Mouse (Mus musculus): ENCODE data around the gene Sh3d19. TPM values are rescaled to one million over a fixed set of nuclear protein-coding genes. Genes with fewer than 3 reads are reported as not detected.
A peak's percentile ranks its signal among the peaks of the same experiment; 100 is the strongest.
"Not testable (repeated sequence)": the region's sequence is repeated elsewhere in the genome, so short reads cannot be mapped to it uniquely, and the experiment has no call there.

Sh3d19 gene
- polyA plus RNA-seq, 1 experiment from 2014 or later, result 4.7 TPM

- Histone ChIP-seq H3K4me2 (no peak overlapping the region), H3K9ac (no peak overlapping the region), H3K4me1 (no peaks in the 10 kb centered on the region), H3K4me3 (no peak overlapping the region), H3K27ac (no peak overlapping the region), H3K36me3 (ENCODE audit: poor library complexity, severe bottlenecking) (no peaks in the 10 kb centered on the region), H3K27me3 (no peaks in the 10 kb centered on the region), H3K9me3 (replicated peaks) (no peaks in the 10 kb centered on the region; the same call in 1 of the 2 replicates)
- WGBS, result 89% methylated on average over 10 of the region's 10 CpGs
- no peak for ATAC-seq
Measured at GRCm38 (mm10) chr3:85952696-85953283, 18.1 kb upstream of the Sh3d19 start.

- Histone ChIP-seq H3K27me3 (no peaks in the 10 kb centered on the region), H3K4me1 (no peaks in the 10 kb centered on the region), H3K4me3 (no peak overlapping the region), H3K9ac (no peak overlapping the region), H3K36me3 (ENCODE audit: poor library complexity, severe bottlenecking) (no peaks in the 10 kb centered on the region), H3K9me3 (replicated peaks) (no peaks in the 10 kb centered on the region), H3K4me2 (no peak overlapping the region), H3K27ac (no peak overlapping the region)
- no peak for ATAC-seq
- 69% methylated on average over 9 of the region's 9 CpGs for WGBS
Measured at GRCm38 (mm10) chr3:85955269-85955668, 15.6 kb upstream of the Sh3d19 start.

GRCm38 (mm10) chr3:85955704-85956103 is 15.2 kb upstream of the Sh3d19 start:
- Histone ChIP-seq H3K36me3 (ENCODE audit: poor library complexity, severe bottlenecking) (no peaks in the 10 kb centered on the region), H3K27me3 (no peaks in the 10 kb centered on the region), H3K27ac (no peak overlapping the region), H3K4me2 (no peak overlapping the region), H3K9me3 (replicated peaks) (no peaks in the 10 kb centered on the region), H3K4me3 (no peak overlapping the region), H3K4me1 (no peaks in the 10 kb centered on the region), H3K9ac (no peak overlapping the region)
- ATAC-seq, result no peak
- 85% methylated on average over 5 of the region's 5 CpGs for WGBS

- no peak for ATAC-seq
- no peaks in the 10 kb centered on the region for H3K4me1 ChIP-seq
- H3K9me3 ChIP-seq (replicated peaks), result peaks cover 5% of the 10 kb centered on the region
- H3K9ac ChIP-seq, result no peak overlapping the region
- H3K27ac ChIP-seq, result no peak overlapping the region
- 86% methylated on average over 1 of the region's 1 CpGs for WGBS
- no peak overlapping the region for H3K4me3 ChIP-seq
- no peaks in the 10 kb centered on the region for H3K36me3 ChIP-seq (ENCODE audit: poor library complexity, severe bottlenecking)
- no peaks in the 10 kb centered on the region for H3K27me3 ChIP-seq
- no peak overlapping the region for H3K4me2 ChIP-seq
Measured at GRCm38 (mm10) chr3:85959669-85960068, 11.2 kb upstream of the Sh3d19 start.

- ATAC-seq, result no peak
- H3K4me1 ChIP-seq, result no peaks in the 10 kb centered on the region
- H3K4me3 ChIP-seq, result no peak overlapping the region
- H3K36me3 ChIP-seq (ENCODE audit: poor library complexity, severe bottlenecking), result no peaks in the 10 kb centered on the region
- no peaks in the 10 kb centered on the region for H3K27me3 ChIP-seq
- H3K9me3 ChIP-seq (replicated peaks), result peaks cover 5% of the 10 kb centered on the region
- no peak overlapping the region for H3K9ac ChIP-seq
- 55% methylated on average over 5 of the region's 5 CpGs for WGBS
- H3K27ac ChIP-seq, result no peak overlapping the region
- no peak overlapping the region for H3K4me2 ChIP-seq
Measured at GRCm38 (mm10) chr3:85961134-85961533, 9.8 kb upstream of the Sh3d19 start.

- ATAC-seq, result no peak
- 90% methylated on average over 4 of the region's 4 CpGs for WGBS
- Histone ChIP-seq H3K4me1 (no peaks in the 10 kb centered on the region), H3K27me3 (no peaks in the 10 kb centered on the region), H3K27ac (no peak overlapping the region), H3K36me3 (ENCODE audit: poor library complexity, severe bottlenecking) (no peaks in the 10 kb centered on the region), H3K4me3 (no peak overlapping the region), H3K4me2 (no peak overlapping the region), H3K9me3 (replicated peaks) (peaks cover 5% of the 10 kb centered on the region), H3K9ac (no peak overlapping the region)
Measured at GRCm38 (mm10) chr3:85965479-85965878, 5.4 kb upstream of the Sh3d19 start.

- no peaks in the 10 kb centered on the region for H3K36me3 ChIP-seq (ENCODE audit: poor library complexity, severe bottlenecking)
- H3K9ac ChIP-seq, result no peak overlapping the region
- H3K4me1 ChIP-seq, result peaks cover 5% of the 10 kb centered on the region
- H3K9me3 ChIP-seq (replicated peaks), result no peaks in the 10 kb centered on the region; the same call in 1 of the 2 replicates
- H3K27ac ChIP-seq, result no peak overlapping the region
- no peak overlapping the region for H3K4me3 ChIP-seq
- no peak overlapping the region for H3K4me2 ChIP-seq
- no peak for ATAC-seq
- WGBS, result 87% methylated on average over 8 of the region's 8 CpGs
- H3K27me3 ChIP-seq, result no peaks in the 10 kb centered on the region
Measured at GRCm38 (mm10) chr3:85969040-85969439, 1.9 kb upstream of the Sh3d19 start.

- Histone ChIP-seq H3K36me3 (ENCODE audit: poor library complexity, severe bottlenecking) (no peaks in the 10 kb centered on the region), H3K27me3 (no peaks in the 10 kb centered on the region), H3K4me3 (peak overlapping the region; percentile 73), H3K27ac (no peak overlapping the region), H3K4me1 (peaks cover 5% of the 10 kb centered on the region), H3K9me3 (replicated peaks) (no peaks in the 10 kb centered on the region), H3K4me2 (peak overlapping the region; percentile 90), H3K9ac (peak overlapping the region; percentile 84)
- no peak for ATAC-seq
- 3% methylated on average over 13 of the region's 13 CpGs for WGBS
Measured at GRCm38 (mm10) chr3:85971599-85971975, 678 bp downstream of the Sh3d19 start.

GRCm38 (mm10) chr3:85973376-85974140 is 2.6 kb downstream of the Sh3d19 start:
- Histone ChIP-seq H3K4me3 (no peak overlapping the region), H3K9me3 (replicated peaks) (no peaks in the 10 kb centered on the region), H3K36me3 (ENCODE audit: poor library complexity, severe bottlenecking) (no peaks in the 10 kb centered on the region), H3K27me3 (no peaks in the 10 kb centered on the region), H3K4me1 (peaks cover 5% of the 10 kb centered on the region), H3K4me2 (no peak overlapping the region), H3K9ac (no peak overlapping the region), H3K27ac (no peak overlapping the region)
- WGBS, result 87% methylated on average over 10 of the region's 10 CpGs
- ATAC-seq, result no peak

- H3K9me3 ChIP-seq (replicated peaks), result no peaks in the 10 kb centered on the region
- WGBS, result 82% methylated on average over 4 of the region's 4 CpGs
- ATAC-seq, result no peak
- no peak overlapping the region for H3K27ac ChIP-seq
- H3K4me1 ChIP-seq, result peaks cover 5% of the 10 kb centered on the region
- no peaks in the 10 kb centered on the region for H3K36me3 ChIP-seq (ENCODE audit: poor library complexity, severe bottlenecking)
- H3K4me3 ChIP-seq, result no peak overlapping the region
- H3K4me2 ChIP-seq, result no peak overlapping the region
- H3K27me3 ChIP-seq, result no peaks in the 10 kb centered on the region
- H3K9ac ChIP-seq, result no peak overlapping the region
Measured at GRCm38 (mm10) chr3:85974451-85974850, 3.5 kb downstream of the Sh3d19 start.

- no peak for ATAC-seq
- Histone ChIP-seq H3K27me3 (no peaks in the 10 kb centered on the region), H3K4me2 (no peak overlapping the region), H3K9ac (no peak overlapping the region), H3K4me3 (no peak overlapping the region), H3K9me3 (replicated peaks) (no peaks in the 10 kb centered on the region), H3K36me3 (ENCODE audit: poor library complexity, severe bottlenecking) (no peaks in the 10 kb centered on the region), H3K27ac (no peak overlapping the region), H3K4me1 (no peaks in the 10 kb centered on the region)
- 91% methylated on average over 4 of the region's 4 CpGs for WGBS
Measured at GRCm38 (mm10) chr3:85980036-85980435, 9.1 kb downstream of the Sh3d19 start.

- H3K9ac ChIP-seq; H3K4me3 ChIP-seq; ATAC-seq; H3K36me3 ChIP-seq (ENCODE audit: poor library complexity, severe bottlenecking); H3K27ac ChIP-seq; H3K4me1 ChIP-seq; H3K4me2 ChIP-seq; H3K27me3 ChIP-seq; H3K9me3 ChIP-seq (replicated peaks): not testable (repeated sequence)
- 83% methylated on average over 3 of the region's 3 CpGs for WGBS
Measured at GRCm38 (mm10) chr3:85981761-85982160, 10.9 kb downstream of the Sh3d19 start.

GRCm38 (mm10) chr3:85984537-85984936 is 13.6 kb downstream of the Sh3d19 start:
- H3K9ac ChIP-seq, result no peak overlapping the region

More at GRCm38 (mm10) chr3:85984537-85984936, 13.6 kb downstream of the Sh3d19 start:
- H3K4me1 ChIP-seq, result no peaks in the 10 kb centered on the region
- no peak for ATAC-seq
- no peaks in the 10 kb centered on the region for H3K36me3 ChIP-seq (ENCODE audit: poor library complexity, severe bottlenecking)
- no peaks in the 10 kb centered on the region for H3K27me3 ChIP-seq
- no peaks in the 10 kb centered on the region for H3K9me3 ChIP-seq (replicated peaks)
- H3K27ac ChIP-seq, result no peak overlapping the region
- H3K4me2 ChIP-seq, result no peak overlapping the region
- 90% methylated on average over 6 of the region's 6 CpGs for WGBS
- no peak overlapping the region for H3K4me3 ChIP-seq

All from forebrain, embryonic 13.5 days (tissue).